Mouse (Mus musculus) lung, adult 2 months (tissue): Measurements from ENCODE around the gene Igf1. TPM values are rescaled to one million over a fixed set of nuclear protein-coding genes. Genes with fewer than 3 reads are reported as not detected.

Experiments
- DNase-seq: peaks from one replicate; pipeline ENCODE4 v3.0.0; 2022
- H3K4me1 ChIP-seq: fragments of 200-500 bp; 2 replicates; pipeline ENCODE4 v1.6.1; 2011; ENCODE audit warnings: low read length; ENCODE audit not compliant: control insufficient read depth, insufficient read depth
- H3K4me3 ChIP-seq: fragments of 200-500 bp; replicated peaks from 2 replicates; pipeline ENCODE3; 2011; ENCODE audit warnings: low read depth, mild to moderate bottlenecking, control low read depth, low read length; ENCODE audit errors: extremely low read depth
- CTCF ChIP-seq: fragments of 200-500 bp; IDR thresholded peaks from 2 replicates; pipeline ENCODE4 v1.5.1; 2011; ENCODE audit warnings: mild to moderate bottlenecking, low read length, control low read depth; ENCODE audit not compliant: insufficient read depth
- POLR2A ChIP-seq: fragments of 200-500 bp; IDR thresholded peaks from 2 replicates; pipeline ENCODE4 v1.6.1; 2011; ENCODE audit warnings: low read depth, mild to moderate bottlenecking, control low read depth, low read length, borderline replicate concordance; ENCODE audit errors: extremely low read depth
- WGBS: fragments of 180-500 bp; shearing (Covaris S2); methylation state at CpG from one replicate; pipeline ENCODE4 v1.1.7; 2018; 5-methylcytosine and 5-hydroxymethylcytosine counted together
- polyA plus RNA-seq: library from polyadenylated mRNA; depleted of rRNA; stranded (reverse); fragments of >200 nt; gene quantifications from 2 replicates; pipeline ENCODE4 v1.2.3, GENCODE M21; 2012; rRNA removed

Igf1 gene
- polyA plus RNA-seq, 1 experiment: 25.7 TPM

GRCm38 (mm10) chr10:87915782-87916181 lies 57.7 kb downstream of the Igf1 start:
- H3K4me1 ChIP-seq: no peaks in the 10 kb centered on the region
- WGBS: 78% methylated on average over 3 of the region's 3 CpGs
- DNase-seq: no peak
- TF ChIP-seq POLR2A (no peak), CTCF (no peak)
- H3K4me3 ChIP-seq: no peak overlapping the region

- WGBS: 81% methylated on average over 3 of the region's 3 CpGs
- Histone ChIP-seq H3K4me3 (no peak overlapping the region), H3K4me1 (no peaks in the 10 kb centered on the region; the same call in 1 of the 2 replicates)
- no peak for DNase-seq
- no peak for TF ChIP-seq CTCF
- no peak for TF ChIP-seq POLR2A
Observed at GRCm38 (mm10) chr10:87922263-87922662, 64.2 kb downstream of the Igf1 start.

- Histone ChIP-seq H3K4me3 (no peak overlapping the region), H3K4me1 (no peaks in the 10 kb centered on the region; the same call in 1 of the 2 replicates)
- 45% methylated on average over 8 of the region's 8 CpGs for WGBS
- no peak for DNase-seq
- TF ChIP-seq POLR2A (no peak), CTCF (no peak)
Observed at GRCm38 (mm10) chr10:87926564-87926963, 68.5 kb downstream of the Igf1 start.

- 14% methylated on average over 6 of the region's 6 CpGs for WGBS
- Histone ChIP-seq H3K4me3 (no peak overlapping the region), H3K4me1 (no peaks in the 10 kb centered on the region; the same call in 1 of the 2 replicates)
- TF ChIP-seq CTCF (no peak), POLR2A (no peak)
- peak; percentile 17 for DNase-seq
Observed at GRCm38 (mm10) chr10:87927131-87927609, 69.1 kb downstream of the Igf1 start.

GRCm38 (mm10) chr10:87948192-87948591 lies 90.1 kb downstream of the Igf1 start:
- no peaks in the 10 kb centered on the region for H3K4me1 ChIP-seq
- WGBS: 82% methylated on average over 4 of the region's 4 CpGs
- TF ChIP-seq CTCF (no peak), POLR2A (no peak)
- DNase-seq: no peak
- no peak overlapping the region for H3K4me3 ChIP-seq

GRCm38 (mm10) chr10:87971536-87971935 lies 113.5 kb downstream of the Igf1 start:
- Histone ChIP-seq H3K4me1 (no peaks in the 10 kb centered on the region), H3K4me3 (no peak overlapping the region)
- 67% methylated on average over 6 of the region's 6 CpGs for WGBS
- DNase-seq: no peak
- TF ChIP-seq CTCF (no peak), POLR2A (no peak)

- Histone ChIP-seq H3K4me1 (no peaks in the 10 kb centered on the region), H3K4me3 (no peak overlapping the region)
- WGBS: 48% methylated on average over 4 of the region's 4 CpGs
- DNase-seq: no peak
- TF ChIP-seq POLR2A (no peak), CTCF (no peak)
Observed at GRCm38 (mm10) chr10:87973911-87974631, 116.0 kb downstream of the Igf1 start.

- Histone ChIP-seq H3K4me1 (no peaks in the 10 kb centered on the region), H3K4me3 (no peak overlapping the region)
- WGBS: 85% methylated on average over 5 of the region's 5 CpGs
- no peak for DNase-seq
- TF ChIP-seq CTCF (no peak), POLR2A (no peak)
Observed at GRCm38 (mm10) chr10:87985375-87985774, 127.3 kb downstream of the Igf1 start.

- no peak for DNase-seq
- Histone ChIP-seq H3K4me3 (no peak overlapping the region), H3K4me1 (no peaks in the 10 kb centered on the region)
- 51% methylated on average over 3 of the region's 3 CpGs for WGBS
- no peak for TF ChIP-seq POLR2A
- TF ChIP-seq CTCF: no peak
Observed at GRCm38 (mm10) chr10:87986201-87986600, 128.1 kb downstream of the Igf1 start.

Other genes starting within 250 kb of the Igf1 start
- not detected in 2 replicates for gene Pmch, start 232.8 kb downstream of the Igf1 start, polyA plus RNA-seq